Mouse (Mus musculus): ENCODE data around the gene Psg16.

Gene Psg16

DNA sequence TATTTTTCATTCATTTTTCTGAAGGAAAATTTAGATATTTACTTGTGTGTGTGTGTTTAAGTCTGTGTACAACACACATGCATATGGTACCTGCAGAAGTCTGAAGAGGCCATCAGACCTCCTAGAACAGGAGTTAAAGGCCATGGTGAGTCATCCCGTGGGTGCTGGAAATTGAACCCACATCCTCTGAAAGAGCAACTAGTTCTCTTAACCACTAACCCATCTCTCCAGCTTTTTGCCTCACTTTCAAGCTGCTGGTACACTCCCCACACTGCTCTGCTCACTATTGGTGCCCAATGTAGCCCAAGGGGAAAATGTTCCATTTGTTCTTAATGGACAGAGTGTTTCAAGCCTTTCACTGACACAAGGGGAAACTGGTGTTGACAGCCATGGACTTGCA lies 61.5 kb downstream of the Psg16 start:
- DNase-seq (ENCODE audit: low read depth), result no peak

DNA sequence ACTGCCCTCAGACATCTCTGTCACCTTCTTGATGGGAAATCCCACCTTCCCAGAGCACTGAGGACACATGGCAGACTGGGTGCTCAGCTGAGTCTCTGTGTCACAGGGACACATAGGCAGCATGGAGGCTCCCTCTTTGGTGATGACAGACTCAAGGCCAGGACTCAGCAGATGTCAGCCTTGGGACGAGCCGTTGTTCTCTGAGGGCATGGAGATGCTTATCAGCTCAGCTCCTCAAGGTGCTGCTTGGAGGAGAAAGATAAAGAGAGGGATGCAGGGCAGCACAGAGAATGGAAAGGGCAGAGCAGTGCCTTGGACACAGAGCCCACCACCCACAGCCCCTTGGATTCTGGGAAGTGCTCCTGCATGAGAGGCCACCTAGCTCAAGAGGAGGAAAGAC lies 76.1 kb downstream of the Psg16 start, which contains the start of gene Ceacam3:
TSS of gene Ceacam3 (plus strand) at position 352 of the 400 bp plus-strand sequence.
- DNase-seq (ENCODE audit: low read depth), result no peak

GRCm38 (mm10) chr7:17155634-17156033 lies 81.8 kb downstream of the Psg16 start:
- peak; percentile 71 for DNase-seq (ENCODE audit: low read depth)

GRCm38 (mm10) chr7:17156885-17157677 lies 83.2 kb downstream of the Psg16 start:
- peak; percentile 4 for DNase-seq (ENCODE audit: low read depth)

- no peak for DNase-seq (ENCODE audit: low read depth)
These were observed 85.2 kb downstream of the Psg16 start for GRCm38 (mm10) chr7:17159011-17159410.

DNA sequence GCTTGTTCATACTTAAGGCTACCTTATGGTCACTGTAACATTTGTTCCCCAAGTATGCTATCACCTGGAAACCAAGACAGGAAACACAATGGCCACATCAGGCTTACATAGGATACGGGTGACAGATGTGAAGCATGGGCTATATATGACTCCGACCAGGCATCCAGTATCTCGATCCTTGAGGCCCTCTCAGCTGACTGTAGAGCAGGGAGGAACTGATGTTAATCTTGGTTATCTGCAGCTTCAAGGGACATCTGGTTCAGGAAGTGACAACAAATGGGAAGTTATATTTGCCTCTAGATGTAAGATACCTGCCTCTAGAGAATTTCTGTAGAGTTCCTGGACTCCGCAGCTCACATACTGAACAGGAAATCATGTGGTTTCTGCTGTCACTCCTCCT lies 98.0 kb downstream of the Psg16 start:
- DNase-seq (ENCODE audit: low read depth), result peak; percentile 36

Data from 416B (cell line).